Mouse (Mus musculus) C2C12 (cell line): Measurements from ENCODE around the gene Mvb12a.

Experiments
- CEBPB ChIP-seq: IDR thresholded peaks from one replicate; pipeline ENCODE4 v1.6.1; 2011; ENCODE audit warnings: low read depth, mild to moderate bottlenecking, control low read depth, moderate library complexity
- CTCF ChIP-seq: IDR thresholded peaks from one replicate; pipeline ENCODE4 v1.5.1; 2011; ENCODE audit not compliant: control insufficient read depth, insufficient read depth, insufficient read length
- FOSL1 ChIP-seq: IDR thresholded peaks from one replicate; pipeline ENCODE4 v1.8.0; 2011; ENCODE audit warnings: mild to moderate bottlenecking, low read length; ENCODE audit not compliant: poor library complexity, insufficient read depth, severe bottlenecking
- MAX ChIP-seq: IDR thresholded peaks from one replicate; pipeline ENCODE4 v1.6.1; 2011; ENCODE audit warnings: mild to moderate bottlenecking, control low read depth
- MYOD1 ChIP-seq: IDR thresholded peaks from one replicate; pipeline ENCODE4 v1.6.1; 2011; ENCODE audit warnings: low read depth; ENCODE audit not compliant: control insufficient read depth, insufficient read length
- MYOG ChIP-seq: IDR thresholded peaks from one replicate; pipeline ENCODE4 v1.6.1; 2011; ENCODE audit not compliant: control insufficient read depth, insufficient read length; ENCODE audit errors: extremely low read depth
- USF1 ChIP-seq: IDR thresholded peaks from one replicate; pipeline ENCODE4 v1.6.1; 2011; ENCODE audit warnings: low read depth, mild to moderate bottlenecking, control low read depth, moderate library complexity

DNA sequence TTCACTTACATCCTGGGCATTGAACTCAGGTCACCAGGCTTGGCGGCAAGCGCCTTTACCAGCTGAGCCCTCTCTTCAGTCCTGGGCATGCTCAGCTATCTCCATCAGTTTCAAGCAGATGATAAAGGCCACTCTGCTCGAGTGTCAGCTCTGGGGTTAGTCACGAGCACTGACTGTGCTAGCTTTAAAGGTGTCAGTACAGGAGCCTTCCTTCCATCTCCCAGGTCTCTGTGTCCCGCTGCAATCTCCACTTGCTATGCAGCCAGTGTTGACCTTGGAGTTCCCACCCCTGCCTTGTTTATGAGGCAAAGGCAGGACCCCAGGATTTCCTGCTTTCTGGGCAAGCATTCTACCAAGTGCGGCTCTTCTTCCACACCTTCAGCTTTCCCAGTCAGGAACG lies 24.9 kb downstream of the Mvb12a start:
- TF ChIP-seq CEBPB (no peak), CTCF (no peak), MAX (no peak), MYOG (no peak), USF1 (no peak), MYOD1 (no peak), FOSL1 (no peak)
